Mouse (Mus musculus) right cerebral cortex, postnatal 4 days (tissue): ENCODE measurements around the gene Otud5.
"Not testable (repeated sequence)": the region's sequence is repeated elsewhere in the genome, so short reads cannot be mapped to it uniquely, and the experiment has no call there.

Experiments used
- DNase-seq: peaks from one replicate; pipeline ENCODE4 v3.0.0-alpha.2; 2022

Otud5 gene

DNA sequence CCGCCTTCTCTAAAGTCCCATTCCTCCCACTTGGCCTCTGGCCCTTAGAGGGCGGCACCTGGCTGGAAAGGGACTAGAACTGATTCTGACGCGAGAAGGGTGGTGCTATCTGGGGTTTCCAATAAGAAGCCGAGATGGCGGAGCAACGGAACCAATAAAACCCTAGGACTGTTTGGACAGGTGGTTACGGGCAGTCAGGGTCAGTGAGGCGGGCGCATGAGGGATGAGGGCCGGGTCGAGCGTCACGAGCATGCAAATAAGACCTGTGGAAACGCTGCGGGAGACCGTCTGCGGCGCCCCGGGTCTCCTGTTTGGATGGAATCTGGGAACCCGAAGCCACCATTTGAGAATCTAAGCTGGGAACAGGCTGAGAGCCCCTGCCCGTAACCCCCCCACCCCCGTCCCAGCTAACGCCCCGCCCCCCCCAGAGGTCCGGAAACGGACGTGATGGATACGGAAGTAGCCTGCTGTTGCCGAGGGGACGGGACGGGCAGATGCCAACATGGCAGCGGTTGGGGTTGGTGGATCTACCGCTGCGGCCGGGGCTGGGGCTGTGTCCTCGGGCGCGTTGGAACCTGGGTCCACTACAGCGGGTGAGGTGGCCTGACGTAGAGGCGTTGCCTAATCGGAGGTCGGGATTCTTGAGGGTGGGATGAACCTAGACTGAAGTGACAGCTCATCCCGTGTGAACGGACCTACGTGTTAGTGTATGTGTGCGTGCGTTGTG, 42.8 kb downstream of the Otud5 start, which contains the start of gene Slc35a2:
TSS of gene Slc35a2 (plus strand) at position 188 of the 727 bp plus-strand sequence.
- peak; percentile 74 for DNase-seq

GRCm38 (mm10) chrX:7898211-7898610, 57.0 kb downstream of the Otud5 start:
- no peak for DNase-seq

- peak; percentile 74 for DNase-seq
These were observed 58.0 kb downstream of the Otud5 start, which contains the start of the genes Pqbp1 and Timm17b for GRCm38 (mm10) chrX:7898880-7899874. Pqbp1 (minus strand) TSS chrX:7899269. Timm17b (plus strand) TSS chrX:7899357.

DNA sequence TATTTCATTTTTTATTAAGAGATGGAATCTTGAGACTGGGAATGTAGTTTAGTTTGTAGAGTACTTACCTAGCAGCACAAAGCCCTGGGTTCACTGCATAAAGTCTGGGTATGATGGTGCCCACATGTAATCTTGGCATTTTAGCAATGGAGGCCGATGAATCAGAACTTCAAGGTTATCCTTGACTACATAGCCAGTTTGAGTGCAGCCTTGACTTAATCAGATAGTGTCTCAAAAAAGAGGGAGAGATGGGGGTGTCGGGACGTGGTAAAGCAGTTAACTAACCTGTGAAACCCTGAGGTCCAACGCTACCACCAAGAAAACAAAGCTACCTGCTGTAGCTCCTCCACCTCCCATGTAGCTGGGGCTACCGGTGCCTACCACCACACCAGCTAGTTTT, 63.3 kb downstream of the Otud5 start:
- DNase-seq, result no peak

GRCm38 (mm10) chrX:7907735-7908134, 66.6 kb downstream of the Otud5 start, which contains the start of gene Gm10491:
Gm10491 (minus strand) TSS chrX:7907835.
- no peak for DNase-seq

- DNase-seq, result not testable (repeated sequence)
These were observed 68.1 kb downstream of the Otud5 start, which contains the start of gene Gm10490 for GRCm38 (mm10) chrX:7909242-7909641. Gm10490 (plus strand) TSS chrX:7909542.

GRCm38 (mm10) chrX:7910473-7910872, 69.3 kb downstream of the Otud5 start:
- DNase-seq, result no peak

DNA sequence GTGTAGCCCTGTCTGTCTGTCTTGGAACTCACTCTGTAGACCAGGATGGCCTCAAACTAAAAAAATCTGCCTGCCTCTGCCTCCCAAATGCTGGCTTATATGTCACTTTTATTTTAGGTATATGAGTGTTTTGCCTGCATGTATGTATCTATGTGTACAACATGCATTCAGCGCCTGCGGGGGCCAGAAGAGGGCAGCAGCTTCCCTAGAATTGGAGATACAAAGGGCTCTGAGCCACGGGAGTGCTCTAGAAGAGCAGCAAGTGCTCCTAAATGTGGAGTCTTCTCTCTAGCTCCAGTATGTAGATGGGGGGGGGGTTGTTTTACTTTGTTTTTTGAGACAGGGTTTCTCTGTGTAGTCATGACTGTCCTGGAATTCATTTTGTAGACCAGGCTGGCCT, 74.5 kb downstream of the Otud5 start:
- DNase-seq, result not testable (repeated sequence)

- not testable (repeated sequence) for DNase-seq
These were observed 76.8 kb downstream of the Otud5 start for GRCm38 (mm10) chrX:7917960-7918359.

DNA sequence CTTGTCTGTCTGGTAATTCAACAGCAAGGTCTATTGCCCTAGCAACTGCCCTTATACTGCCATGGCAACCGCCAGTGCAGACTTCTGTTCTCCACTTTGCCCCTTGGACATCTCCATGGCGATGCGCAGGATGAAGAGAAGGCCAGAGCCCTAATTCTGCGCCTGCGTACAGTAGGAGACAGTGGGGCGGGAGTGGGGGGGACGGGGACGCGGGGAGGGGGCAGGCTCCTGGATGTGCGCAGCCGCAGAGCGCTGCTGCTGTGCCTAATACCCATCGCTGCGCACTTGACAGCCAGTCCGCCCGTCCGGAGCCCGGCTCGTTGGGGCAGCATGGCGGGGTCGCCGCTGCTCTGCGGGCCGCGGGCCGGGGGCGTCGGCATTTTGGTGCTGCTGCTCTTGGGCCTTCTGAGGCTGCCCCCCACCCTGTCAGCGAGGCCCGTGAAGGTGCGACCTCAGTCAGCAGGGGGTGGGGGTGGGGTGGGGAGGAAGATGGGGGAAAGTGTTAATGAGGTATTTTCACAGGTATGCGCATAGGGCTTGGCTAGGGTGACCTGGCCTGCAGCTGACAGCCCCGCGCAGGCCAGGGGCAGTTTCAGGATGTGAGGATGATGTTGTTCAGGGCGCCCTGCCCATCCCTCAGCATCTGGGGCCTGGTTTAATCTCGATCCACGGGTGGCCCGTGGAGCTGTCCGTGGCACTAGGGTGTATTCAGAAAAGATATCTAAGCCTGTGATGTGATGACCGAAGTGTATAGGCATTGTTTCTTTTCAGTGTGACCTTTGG, 78.6 kb downstream of the Otud5 start, which contains the start of gene Pcsk1n:
TSS of gene Pcsk1n (plus strand) at position 222 of the 783 bp plus-strand sequence.
- DNase-seq, result peak; percentile 67

DNA sequence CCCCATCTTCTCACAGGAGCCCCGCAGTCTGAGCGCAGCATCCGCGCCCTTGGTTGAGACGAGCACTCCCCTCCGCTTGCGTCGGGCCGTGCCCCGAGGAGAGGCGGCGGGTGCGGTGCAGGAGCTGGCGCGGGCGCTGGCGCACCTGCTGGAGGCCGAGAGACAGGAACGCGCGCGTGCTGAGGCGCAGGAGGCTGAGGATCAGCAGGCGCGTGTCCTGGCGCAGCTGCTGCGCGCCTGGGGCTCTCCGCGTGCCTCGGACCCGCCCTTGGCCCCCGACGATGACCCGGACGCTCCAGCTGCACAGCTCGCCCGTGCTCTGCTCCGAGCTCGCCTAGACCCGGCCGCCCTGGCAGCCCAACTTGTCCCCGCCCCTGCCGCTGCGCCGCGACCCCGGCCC, 80.9 kb downstream of the Otud5 start:
- peak; percentile 10 for DNase-seq
